Mouse (Mus musculus): ENCODE results near the gene Mta3.

DNA sequence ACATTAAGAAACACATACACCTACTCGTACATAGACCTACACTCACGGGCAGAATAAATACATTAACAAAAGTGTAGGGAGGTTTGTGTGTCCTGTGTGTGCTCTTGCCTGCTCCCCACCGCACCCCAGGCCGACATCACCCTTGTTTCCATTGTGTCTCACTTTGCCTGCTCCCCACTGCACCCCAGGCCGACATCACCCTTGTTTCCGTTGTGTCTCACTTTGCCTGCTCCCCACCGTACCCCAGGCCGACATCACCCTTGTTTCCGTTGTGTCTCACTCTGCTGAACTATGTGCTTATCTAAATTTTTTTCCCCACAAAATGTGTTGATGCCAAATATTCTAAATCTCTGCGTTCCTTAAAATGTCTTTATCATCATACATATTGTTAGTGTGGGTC, 15.2 kb downstream of the Mta3 start:
- TF ChIP-seq POLR2A (IDR thresholded peaks at IDR 0.05; ENCODE audit: insufficient read depth, low read length) (no peak), CTCF (IDR thresholded peaks at IDR 0.05; ENCODE audit: low read depth, low read length) (no peak)

Measured in ES-Bruce4 (cell line).